Mouse (Mus musculus): ENCODE data around the gene Gimap9. TPM values are rescaled to one million over a fixed set of nuclear protein-coding genes. Genes with fewer than 3 reads are reported as not detected.

The Gimap9 gene
- polyA plus RNA-seq, 1 experiment from 2014 or later: 3.1 TPM

GRCm38 (mm10) chr6:48647611-48648010 is 28.3 kb upstream of the Gimap9 start:
- H3K4me3 ChIP-seq (ENCODE audit: low read depth, low read length): no peak overlapping the region
- H3K27ac ChIP-seq (ENCODE audit: low read length): no peak overlapping the region
- WGBS: 91% methylated on average over 2 of the region's 2 CpGs
- H3K27me3 ChIP-seq (ENCODE audit: control insufficient read depth, insufficient read depth, low read depth, low read length): no peaks in the 10 kb centered on the region
- no peaks in the 10 kb centered on the region for H3K36me3 ChIP-seq (ENCODE audit: control insufficient read depth, insufficient read depth, low read length)
- no peak overlapping the region for H3K9ac ChIP-seq (ENCODE audit: low read depth, low read length)
- H3K9me3 ChIP-seq (replicated peaks; ENCODE audit: control insufficient read depth, low read length, poor library complexity, severe bottlenecking): no peaks in the 10 kb centered on the region
- H3K4me1 ChIP-seq (ENCODE audit: control insufficient read depth, insufficient read depth, low read length): no peaks in the 10 kb centered on the region
- no peak for ATAC-seq
- no peak overlapping the region for H3K4me2 ChIP-seq (ENCODE audit: low read length)

GRCm38 (mm10) chr6:48648779-48649178 is 27.1 kb upstream of the Gimap9 start:
- Histone ChIP-seq H3K4me2 (ENCODE audit: low read length) (no peak overlapping the region), H3K27ac (ENCODE audit: low read length) (no peak overlapping the region)
- WGBS: 85% methylated on average over 4 of the region's 4 CpGs

GRCm38 (mm10) chr6:48650041-48650440 is 25.9 kb upstream of the Gimap9 start:
- 91% methylated on average over 9 of the region's 9 CpGs for WGBS
- Histone ChIP-seq H3K9me3 (replicated peaks; ENCODE audit: control insufficient read depth, low read length, poor library complexity, severe bottlenecking) (no peaks in the 10 kb centered on the region), H3K36me3 (ENCODE audit: control insufficient read depth, insufficient read depth, low read length) (no peaks in the 10 kb centered on the region), H3K27me3 (ENCODE audit: control insufficient read depth, insufficient read depth, low read depth, low read length) (no peaks in the 10 kb centered on the region), H3K27ac (ENCODE audit: low read length) (no peak overlapping the region), H3K4me2 (ENCODE audit: low read length) (no peak overlapping the region), H3K4me3 (ENCODE audit: low read depth, low read length) (no peak overlapping the region), H3K9ac (ENCODE audit: low read depth, low read length) (no peak overlapping the region), H3K4me1 (ENCODE audit: control insufficient read depth, insufficient read depth, low read length) (no peaks in the 10 kb centered on the region)
- no peak for ATAC-seq

More at GRCm38 (mm10) chr6:48648779-48649178, 27.1 kb upstream of the Gimap9 start:
- H3K4me3 ChIP-seq (ENCODE audit: low read depth, low read length): no peak overlapping the region
- no peak for ATAC-seq
- no peaks in the 10 kb centered on the region for H3K36me3 ChIP-seq (ENCODE audit: control insufficient read depth, insufficient read depth, low read length)
- H3K9me3 ChIP-seq (replicated peaks; ENCODE audit: control insufficient read depth, low read length, poor library complexity, severe bottlenecking): no peaks in the 10 kb centered on the region
- H3K27me3 ChIP-seq (ENCODE audit: control insufficient read depth, insufficient read depth, low read depth, low read length): no peaks in the 10 kb centered on the region
- no peaks in the 10 kb centered on the region for H3K4me1 ChIP-seq (ENCODE audit: control insufficient read depth, insufficient read depth, low read length)
- no peak overlapping the region for H3K9ac ChIP-seq (ENCODE audit: low read depth, low read length)

GRCm38 (mm10) chr6:48658721-48659120 is 17.2 kb upstream of the Gimap9 start:
- 92% methylated on average over 5 of the region's 5 CpGs for WGBS
- Histone ChIP-seq H3K4me3 (ENCODE audit: low read depth, low read length) (no peak overlapping the region), H3K36me3 (ENCODE audit: control insufficient read depth, insufficient read depth, low read length) (no peaks in the 10 kb centered on the region), H3K9me3 (replicated peaks; ENCODE audit: control insufficient read depth, low read length, poor library complexity, severe bottlenecking) (no peaks in the 10 kb centered on the region), H3K4me2 (ENCODE audit: low read length) (no peak overlapping the region), H3K27ac (ENCODE audit: low read length) (no peak overlapping the region), H3K9ac (ENCODE audit: low read depth, low read length) (no peak overlapping the region), H3K27me3 (ENCODE audit: control insufficient read depth, insufficient read depth, low read depth, low read length) (no peaks in the 10 kb centered on the region), H3K4me1 (ENCODE audit: control insufficient read depth, insufficient read depth, low read length) (no peaks in the 10 kb centered on the region)
- no peak for ATAC-seq

GRCm38 (mm10) chr6:48664750-48665149 is 11.2 kb upstream of the Gimap9 start:
- Histone ChIP-seq H3K9me3 (replicated peaks; ENCODE audit: control insufficient read depth, low read length, poor library complexity, severe bottlenecking) (no peaks in the 10 kb centered on the region), H3K9ac (ENCODE audit: low read depth, low read length) (no peak overlapping the region), H3K4me2 (ENCODE audit: low read length) (no peak overlapping the region), H3K27ac (ENCODE audit: low read length) (no peak overlapping the region), H3K4me3 (ENCODE audit: low read depth, low read length) (no peak overlapping the region), H3K27me3 (ENCODE audit: control insufficient read depth, insufficient read depth, low read depth, low read length) (no peaks in the 10 kb centered on the region), H3K4me1 (ENCODE audit: control insufficient read depth, insufficient read depth, low read length) (no peaks in the 10 kb centered on the region), H3K36me3 (ENCODE audit: control insufficient read depth, insufficient read depth, low read length) (no peaks in the 10 kb centered on the region)
- 83% methylated on average over 4 of the region's 4 CpGs for WGBS
- no peak for ATAC-seq

GRCm38 (mm10) chr6:48665471-48665870 is 10.5 kb upstream of the Gimap9 start:
- H3K9me3 ChIP-seq (replicated peaks; ENCODE audit: control insufficient read depth, low read length, poor library complexity, severe bottlenecking): no peaks in the 10 kb centered on the region
- no peaks in the 10 kb centered on the region for H3K27me3 ChIP-seq (ENCODE audit: control insufficient read depth, insufficient read depth, low read depth, low read length)
- no peak for ATAC-seq
- H3K9ac ChIP-seq (ENCODE audit: low read depth, low read length): no peak overlapping the region
- H3K4me1 ChIP-seq (ENCODE audit: control insufficient read depth, insufficient read depth, low read length): no peaks in the 10 kb centered on the region
- whole genome bisulfite sequencing: 95% methylated on average over 9 of the region's 9 CpGs
- no peak overlapping the region for H3K4me3 ChIP-seq (ENCODE audit: low read depth, low read length)
- H3K36me3 ChIP-seq (ENCODE audit: control insufficient read depth, insufficient read depth, low read length): no peaks in the 10 kb centered on the region
- H3K4me2 ChIP-seq (ENCODE audit: low read length): no peak overlapping the region
- no peak overlapping the region for H3K27ac ChIP-seq (ENCODE audit: low read length)

- ATAC-seq: no peak
- Histone ChIP-seq H3K4me3 (ENCODE audit: low read depth, low read length) (no peak overlapping the region), H3K4me1 (ENCODE audit: control insufficient read depth, insufficient read depth, low read length) (no peaks in the 10 kb centered on the region), H3K9me3 (replicated peaks; ENCODE audit: control insufficient read depth, low read length, poor library complexity, severe bottlenecking) (no peaks in the 10 kb centered on the region), H3K4me2 (ENCODE audit: low read length) (no peak overlapping the region), H3K27me3 (ENCODE audit: control insufficient read depth, insufficient read depth, low read depth, low read length) (no peaks in the 10 kb centered on the region), H3K27ac (ENCODE audit: low read length) (no peak overlapping the region), H3K36me3 (ENCODE audit: control insufficient read depth, insufficient read depth, low read length) (no peaks in the 10 kb centered on the region), H3K9ac (ENCODE audit: low read depth, low read length) (no peak overlapping the region)
- WGBS: 71% methylated on average over 7 of the region's 7 CpGs
Observed at GRCm38 (mm10) chr6:48666159-48666586, 9.8 kb upstream of the Gimap9 start.

- ATAC-seq: no peak
- no peaks in the 10 kb centered on the region for H3K9me3 ChIP-seq (replicated peaks; ENCODE audit: control insufficient read depth, low read length, poor library complexity, severe bottlenecking)
- H3K4me1 ChIP-seq (ENCODE audit: control insufficient read depth, insufficient read depth, low read length): no peaks in the 10 kb centered on the region
- no peak overlapping the region for H3K4me3 ChIP-seq (ENCODE audit: low read depth, low read length)
- H3K4me2 ChIP-seq (ENCODE audit: low read length): no peak overlapping the region
- H3K9ac ChIP-seq (ENCODE audit: low read depth, low read length): no peak overlapping the region
- H3K27ac ChIP-seq (ENCODE audit: low read length): no peak overlapping the region
- H3K36me3 ChIP-seq (ENCODE audit: control insufficient read depth, insufficient read depth, low read length): no peaks in the 10 kb centered on the region
- H3K27me3 ChIP-seq (ENCODE audit: control insufficient read depth, insufficient read depth, low read depth, low read length): no peaks in the 10 kb centered on the region
Observed at GRCm38 (mm10) chr6:48668022-48668421, 7.9 kb upstream of the Gimap9 start.

- H3K27ac ChIP-seq (ENCODE audit: low read length): no peak overlapping the region
- H3K4me3 ChIP-seq (ENCODE audit: low read depth, low read length): no peak overlapping the region
- H3K9me3 ChIP-seq (replicated peaks; ENCODE audit: control insufficient read depth, low read length, poor library complexity, severe bottlenecking): no peaks in the 10 kb centered on the region
- ATAC-seq: no peak
- no peak overlapping the region for H3K9ac ChIP-seq (ENCODE audit: low read depth, low read length)
- WGBS: 71% methylated on average over 2 of the region's 2 CpGs
- H3K4me1 ChIP-seq (ENCODE audit: control insufficient read depth, insufficient read depth, low read length): no peaks in the 10 kb centered on the region
- H3K4me2 ChIP-seq (ENCODE audit: low read length): no peak overlapping the region
- no peaks in the 10 kb centered on the region for H3K36me3 ChIP-seq (ENCODE audit: control insufficient read depth, insufficient read depth, low read length)
- H3K27me3 ChIP-seq (ENCODE audit: control insufficient read depth, insufficient read depth, low read depth, low read length): no peaks in the 10 kb centered on the region
Observed at GRCm38 (mm10) chr6:48669446-48669969, 6.4 kb upstream of the Gimap9 start.
